Mouse (Mus musculus): ENCODE results near the gene Cxcl16.
"Not testable (repeated sequence)": the region's sequence is repeated elsewhere in the genome, so short reads cannot be mapped to it uniquely, and the experiment has no call there.

Gene Cxcl16

DNA sequence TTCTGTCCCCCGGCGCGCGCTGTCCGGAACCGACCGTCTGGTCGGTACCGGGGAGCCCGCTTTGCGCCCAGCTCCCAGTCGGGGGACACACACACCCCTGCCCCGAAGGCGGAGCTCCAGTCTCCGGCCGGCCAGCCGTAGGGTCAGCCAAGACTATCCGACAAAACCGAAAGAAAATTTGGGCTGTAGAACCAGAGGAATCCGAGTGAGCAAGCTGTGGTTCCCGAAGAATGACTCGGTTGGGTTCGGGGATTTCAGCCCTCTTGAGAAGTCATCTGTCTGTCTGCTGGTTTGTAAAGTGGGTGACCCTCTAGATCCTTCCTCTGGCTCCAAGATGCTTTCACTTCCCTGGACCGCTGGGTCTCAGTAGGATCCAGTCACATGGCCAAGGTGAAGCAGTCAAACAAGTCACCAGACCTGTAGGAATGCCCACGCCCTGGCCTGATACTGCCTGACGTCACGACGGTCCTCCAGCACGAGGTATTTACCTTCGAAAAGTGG is at the start of gene Cxcl16:
Gene Cxcl16 (minus strand): TSS at position 384 of the 501 bp plus-strand sequence.
- no peak for DNase-seq (ENCODE audit: low read depth, low spot score)

DNA sequence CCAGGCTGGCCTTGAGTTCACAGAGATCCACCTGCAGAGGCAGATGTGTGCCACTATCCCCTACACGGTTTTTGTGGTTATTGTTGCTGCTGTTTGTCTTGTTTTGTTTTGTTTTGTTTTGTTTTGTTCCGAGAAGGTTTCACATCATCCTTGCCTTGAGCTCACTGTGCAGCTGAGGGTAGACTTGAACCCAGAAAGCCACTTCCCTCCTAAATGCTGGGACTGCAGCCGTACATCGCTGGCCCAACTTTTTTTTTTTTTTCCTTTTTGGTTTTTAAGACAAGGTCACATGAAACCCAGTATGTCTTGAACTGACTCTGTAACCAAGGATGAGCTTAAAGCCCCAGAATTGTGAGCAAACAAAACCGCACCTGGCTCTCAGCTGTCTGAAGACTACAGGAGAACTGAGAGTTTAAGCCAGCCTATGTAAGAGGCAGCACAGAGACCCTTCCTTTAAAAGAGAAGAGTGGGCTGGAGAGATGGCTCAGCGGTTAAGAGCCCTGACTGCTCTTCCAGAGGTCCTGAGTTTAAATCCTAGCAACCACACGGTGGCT is 47.3 kb upstream of the Cxcl16 start:
- DNase-seq (ENCODE audit: low read depth, low spot score) = no peak

DNA sequence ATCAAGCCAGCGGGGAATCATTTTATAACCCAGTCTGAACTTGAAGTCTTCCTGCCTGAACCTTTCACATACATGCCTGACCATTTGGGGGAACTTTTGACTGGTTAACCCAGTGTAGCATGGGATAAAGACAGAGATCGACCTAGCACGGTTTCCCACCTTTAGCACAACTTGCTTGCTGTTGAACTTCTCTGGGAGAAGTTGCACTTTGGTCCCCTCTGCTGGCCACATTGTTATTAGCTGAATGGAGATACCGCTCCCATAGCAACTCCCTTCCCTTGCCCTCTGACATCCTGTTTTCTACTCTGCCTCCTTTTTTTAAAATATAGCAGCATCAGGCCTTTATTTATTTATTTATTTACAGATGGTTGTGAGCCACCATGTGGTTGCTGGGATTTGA is 46.6 kb upstream of the Cxcl16 start:
- DNase-seq (ENCODE audit: low read depth, low spot score) = no peak

DNA sequence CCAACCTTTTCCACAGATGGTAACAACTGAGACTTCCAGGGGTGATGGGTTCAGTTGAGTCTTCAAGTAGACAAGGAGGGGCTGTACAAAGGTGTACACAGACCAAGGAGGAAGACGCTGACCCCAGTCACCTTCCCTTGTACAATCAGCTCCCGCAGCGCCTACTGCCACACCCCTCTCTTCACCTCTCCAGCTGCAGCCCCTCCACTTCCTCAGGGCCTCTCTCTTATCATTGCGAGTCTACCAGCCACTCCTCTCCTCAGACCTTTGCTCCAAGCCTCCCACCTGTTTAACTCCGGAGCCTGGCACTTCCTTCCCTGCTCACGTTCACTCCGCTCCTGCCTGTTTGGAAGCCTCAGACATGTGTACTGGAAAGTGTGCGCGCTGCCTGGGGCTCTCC is 45.2 kb upstream of the Cxcl16 start, which contains the start of gene Tm4sf5:
Gene Tm4sf5 (plus strand): TSS at position 275 of the 400 bp plus-strand sequence.
- DNase-seq (ENCODE audit: low read depth, low spot score) = no peak

DNA sequence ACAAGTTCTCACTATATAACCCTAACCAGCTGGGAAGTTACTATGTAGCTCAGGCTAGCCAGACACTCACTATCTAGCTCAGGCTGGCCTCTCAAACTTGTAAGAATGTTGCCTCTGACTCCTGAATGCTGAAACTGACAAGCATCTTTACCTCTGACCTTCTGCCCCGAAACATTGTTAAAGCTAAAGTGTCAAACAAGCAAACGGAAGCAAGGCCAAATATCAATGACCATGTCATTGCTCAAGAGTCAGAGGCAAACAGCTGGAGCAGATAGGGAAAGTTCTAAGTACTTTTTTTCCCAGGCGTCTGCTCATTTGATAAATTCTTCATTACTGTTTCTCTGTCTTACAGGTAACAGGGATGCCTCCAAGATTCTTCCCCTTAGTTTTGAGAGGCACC is 42.2 kb upstream of the Cxcl16 start:
- DNase-seq (ENCODE audit: low read depth, low spot score) = no peak

DNA sequence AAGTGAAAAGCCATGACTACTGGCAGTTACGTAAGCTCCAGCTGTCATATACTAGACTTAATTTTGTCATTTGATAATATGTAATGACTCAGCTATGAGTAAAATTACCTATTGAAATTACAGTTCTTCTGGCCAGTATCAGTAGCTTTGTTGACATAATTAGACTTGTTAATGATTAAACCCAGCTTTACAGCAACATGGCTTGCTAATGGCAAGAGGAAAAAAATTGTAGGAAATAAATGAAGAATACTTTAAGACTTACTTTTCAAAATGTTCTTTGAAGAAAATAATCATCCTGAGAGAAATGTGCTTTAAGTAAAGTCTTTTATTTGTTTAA is 40.7 kb upstream of the Cxcl16 start:
- no peak for DNase-seq (ENCODE audit: low read depth, low spot score)

DNA sequence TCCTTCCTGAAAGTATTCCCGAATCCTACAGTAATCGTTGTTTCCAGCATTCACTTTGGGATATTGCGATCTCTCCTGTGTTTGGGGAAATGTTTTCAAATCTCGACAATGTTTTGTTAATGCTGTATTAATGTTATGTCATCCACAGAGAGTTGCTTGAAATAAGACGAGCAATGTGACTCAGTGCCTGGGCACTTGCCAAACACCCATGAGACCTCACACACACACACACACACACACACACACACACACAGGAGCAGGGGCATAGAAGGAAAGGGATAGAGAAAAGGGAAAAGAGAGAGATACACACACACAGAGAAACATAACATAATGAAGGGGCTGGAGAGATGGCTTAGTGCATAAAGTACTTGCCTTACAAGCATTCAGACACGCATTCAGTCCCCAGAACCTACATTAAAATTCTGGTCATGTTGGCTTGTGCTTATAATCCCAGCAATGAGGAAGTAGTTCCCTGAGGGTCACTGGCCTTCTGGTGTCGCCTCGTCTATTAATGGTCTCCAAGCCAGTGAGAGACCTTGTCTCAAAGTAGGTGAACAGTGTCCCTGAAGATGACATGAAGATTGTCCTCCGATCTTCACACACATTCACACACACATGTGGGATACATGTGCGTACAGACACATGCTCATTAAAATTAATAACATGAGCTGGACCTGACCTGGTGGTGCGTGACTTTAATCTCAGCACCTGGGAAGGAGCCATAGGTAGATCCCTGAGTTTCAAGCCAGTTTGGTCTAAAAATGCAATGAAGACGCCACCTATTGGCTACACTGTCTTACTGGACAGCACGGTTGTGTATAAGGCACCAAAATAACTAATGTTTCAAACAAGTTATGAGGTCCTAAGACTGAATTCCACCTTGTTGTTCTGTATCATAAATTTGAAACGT is 40.0 kb upstream of the Cxcl16 start:
- no peak for DNase-seq (ENCODE audit: low read depth, low spot score)

DNA sequence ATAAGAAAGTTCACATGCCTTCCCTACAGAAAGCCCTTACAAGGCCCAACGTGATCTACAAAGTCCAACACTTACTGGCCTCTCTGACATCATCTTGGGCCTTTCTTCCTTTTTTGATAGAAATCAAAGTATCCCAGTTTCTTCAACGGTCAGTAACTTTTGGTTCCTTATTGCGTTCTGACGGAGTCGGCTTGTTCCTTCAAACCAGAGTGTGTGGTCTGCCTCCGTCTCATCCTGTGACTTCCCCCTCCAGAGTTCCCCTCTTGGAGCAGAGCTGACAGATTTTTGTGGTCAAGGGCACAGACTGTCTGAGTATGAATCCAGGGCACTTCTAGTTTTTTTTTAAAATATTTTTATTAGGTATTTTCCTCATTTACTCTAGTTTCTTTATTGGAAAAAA is 29.9 kb upstream of the Cxcl16 start:
- DNase-seq (ENCODE audit: low read depth, low spot score) = peak; percentile 33

DNA sequence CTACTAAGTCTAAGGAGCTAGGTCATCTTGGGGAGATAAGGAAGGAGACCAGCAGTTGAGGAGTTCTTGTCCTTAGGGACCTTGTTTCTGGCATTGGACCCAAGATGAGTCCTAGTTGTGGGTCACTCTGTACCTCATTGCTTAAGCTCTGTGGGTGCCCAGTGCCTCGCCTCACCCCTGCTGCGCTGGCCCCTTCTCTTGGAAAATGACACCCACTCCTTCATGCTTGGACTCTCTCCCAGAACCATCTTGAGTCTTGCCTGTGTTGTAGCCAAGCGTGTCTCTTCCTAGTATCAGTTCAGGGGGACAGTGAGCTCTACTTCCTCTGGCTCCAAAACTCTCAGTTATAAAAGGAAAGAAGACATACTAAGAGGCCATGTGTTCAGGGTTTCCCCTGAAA is 29.4 kb upstream of the Cxcl16 start:
- DNase-seq (ENCODE audit: low read depth, low spot score) = peak; percentile 17

DNA sequence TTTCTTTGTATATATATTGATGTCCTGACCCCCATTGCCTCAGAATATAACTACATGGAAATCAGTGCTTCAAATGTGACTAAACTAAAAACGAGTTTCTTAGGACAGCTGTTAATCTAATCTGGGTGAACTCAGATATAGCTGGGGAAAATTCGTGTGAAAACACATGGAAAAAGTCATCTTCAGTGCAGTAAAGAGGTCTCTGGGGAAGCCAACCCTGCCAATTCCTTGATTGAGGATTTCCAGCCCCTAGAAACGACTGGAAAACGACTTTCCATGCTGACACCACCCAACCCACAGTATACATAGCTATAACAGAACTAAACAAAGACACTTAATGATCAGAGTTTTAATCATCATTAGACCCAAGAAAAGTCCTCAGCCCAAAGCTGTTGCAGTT is 28.0 kb upstream of the Cxcl16 start:
- DNase-seq (ENCODE audit: low read depth, low spot score) = no peak

DNA sequence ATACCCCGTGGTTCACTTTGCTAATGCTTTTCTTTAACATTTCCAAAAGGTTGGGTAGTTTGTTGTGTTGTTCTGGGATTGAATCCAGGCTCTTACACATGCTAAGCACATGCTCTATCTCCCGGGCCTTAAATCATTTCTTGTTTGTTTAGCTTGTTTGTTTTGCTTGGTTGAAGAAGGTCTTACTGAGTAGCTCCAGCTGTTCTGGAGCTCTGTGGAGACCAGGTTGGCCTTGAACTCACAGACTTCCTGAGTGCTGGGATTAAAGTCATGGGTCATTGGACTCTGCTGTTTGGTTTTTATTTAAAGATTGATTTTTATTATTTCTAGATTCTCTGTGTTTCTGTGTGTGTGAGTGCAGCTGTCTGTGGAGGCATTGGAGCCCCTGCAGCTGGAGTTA is 25.7 kb upstream of the Cxcl16 start:
- no peak for DNase-seq (ENCODE audit: low read depth, low spot score)

DNA sequence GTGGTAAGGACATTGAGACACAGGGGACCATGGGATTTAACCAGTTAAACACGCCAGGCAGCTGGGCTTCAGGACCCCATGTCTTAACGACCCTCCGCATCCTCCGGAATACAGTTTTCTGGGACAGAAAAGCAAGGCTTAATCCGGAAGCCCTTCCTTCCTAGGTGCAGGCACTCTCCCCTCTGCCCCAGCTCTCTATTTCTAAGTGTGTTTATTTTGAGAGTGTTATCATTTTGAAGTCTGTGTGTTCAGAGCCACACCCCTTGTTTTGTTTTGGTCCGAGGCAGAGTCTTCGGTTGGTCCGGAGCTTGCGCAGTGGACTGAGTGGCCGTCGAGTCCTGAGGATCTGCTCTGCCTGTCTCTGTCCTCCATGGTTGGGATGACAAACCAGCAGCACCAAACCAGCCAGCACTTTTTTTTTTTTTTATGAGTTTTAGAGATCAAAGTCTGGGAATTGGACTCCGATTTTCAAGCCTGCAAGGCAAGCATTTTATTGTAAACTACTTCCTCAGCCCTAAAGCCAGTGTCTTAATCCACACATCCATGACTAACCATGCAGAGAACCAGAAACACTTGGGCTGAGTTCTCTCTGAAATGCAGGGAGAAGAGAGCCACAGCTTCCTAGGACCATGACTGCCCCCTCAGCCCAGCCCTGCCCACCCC is 15.2 kb upstream of the Cxcl16 start:
- no peak for DNase-seq (ENCODE audit: low read depth, low spot score)

DNA sequence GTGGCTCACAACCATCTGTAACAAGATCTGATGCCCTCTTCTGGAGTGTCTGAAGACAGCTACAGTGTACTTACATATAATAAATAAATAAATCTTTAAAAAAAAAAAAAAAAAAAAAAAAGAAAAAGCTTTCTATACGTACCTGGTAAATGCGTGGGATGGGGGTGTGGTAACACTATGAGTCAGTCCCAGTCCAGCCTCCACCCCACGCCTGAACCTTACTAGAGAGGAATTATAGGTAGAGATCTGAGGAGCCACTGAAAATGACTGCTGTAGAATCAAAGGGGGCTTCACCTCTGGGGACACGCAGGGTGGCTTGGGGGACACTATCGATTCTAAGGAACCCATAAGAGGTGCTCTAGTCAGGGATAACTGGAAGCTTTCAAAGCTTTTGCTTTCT is 13.5 kb upstream of the Cxcl16 start:
- not testable (repeated sequence) for DNase-seq (ENCODE audit: low read depth, low spot score)

DNA sequence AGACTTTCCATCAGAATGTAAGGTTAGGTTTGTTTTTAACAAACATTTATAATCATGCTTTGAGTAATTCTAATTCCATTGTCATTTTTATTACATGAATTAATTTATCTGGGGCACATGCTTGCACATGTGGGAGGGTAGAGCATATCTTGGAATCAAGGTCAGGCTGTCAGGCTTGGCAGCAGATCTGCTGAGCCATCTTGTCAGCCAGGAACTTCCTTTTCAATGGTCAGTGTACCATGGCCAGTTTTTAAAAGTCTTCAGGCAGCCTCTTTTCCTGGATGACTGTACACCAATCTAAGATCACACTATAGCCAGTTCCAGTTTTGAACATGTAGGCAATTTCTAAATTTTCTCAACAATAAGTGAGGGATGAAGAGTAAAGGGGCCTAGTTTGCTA is 12.9 kb upstream of the Cxcl16 start:
- no peak for DNase-seq (ENCODE audit: low read depth, low spot score)

DNA sequence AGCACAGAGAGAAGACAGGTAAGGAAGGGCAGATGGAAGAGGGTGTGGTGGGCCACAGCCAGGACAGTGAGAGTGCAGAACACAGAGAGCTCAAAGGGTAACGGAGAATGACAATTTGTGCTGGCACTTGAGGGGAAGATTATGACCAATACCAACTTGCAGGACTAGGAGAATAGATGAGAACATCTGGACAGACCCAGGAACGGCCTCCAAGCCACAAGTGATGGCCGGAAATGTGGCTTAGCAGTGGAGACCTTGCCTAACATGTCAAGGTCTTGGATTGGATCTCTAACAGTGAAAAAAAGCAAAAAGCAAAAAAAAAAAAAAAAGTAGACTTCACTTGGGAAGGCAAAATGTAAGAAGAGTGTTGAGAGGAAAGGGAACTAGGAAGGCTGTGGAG is 10.0 kb upstream of the Cxcl16 start:
- no peak for DNase-seq (ENCODE audit: low read depth, low spot score)

DNA sequence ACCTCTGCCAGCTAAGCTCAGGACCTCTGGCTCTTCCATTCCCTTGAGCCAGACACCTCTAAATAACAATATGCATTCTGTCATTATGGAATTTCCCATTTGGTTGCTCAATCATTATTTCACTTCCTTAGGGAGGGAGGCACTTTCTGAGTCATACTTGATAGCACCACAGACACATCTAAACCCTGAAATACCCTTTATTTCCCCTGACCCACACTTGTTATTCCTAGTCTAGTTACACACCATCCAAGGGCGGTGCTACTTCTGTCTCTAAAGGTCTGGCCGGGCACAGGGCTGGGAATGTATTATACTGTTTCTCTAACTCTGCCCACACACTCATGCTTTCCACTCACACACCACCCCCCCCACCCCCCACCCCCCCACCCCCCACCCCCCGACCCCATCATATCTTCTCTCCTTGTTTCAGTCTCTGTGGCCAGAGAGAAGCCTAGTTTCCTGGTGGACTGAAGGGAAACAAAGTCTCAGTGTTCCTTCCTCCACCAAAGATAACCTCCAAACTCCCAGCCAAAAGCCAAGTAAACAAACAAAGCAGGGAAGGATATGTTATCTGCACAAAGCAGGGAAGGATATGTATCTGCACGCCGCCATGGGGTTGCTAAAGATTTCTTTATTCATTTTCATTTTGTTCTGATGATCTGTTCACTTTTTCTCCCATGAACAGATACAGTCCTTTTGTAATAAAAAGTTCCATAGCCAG is 8.3 kb upstream of the Cxcl16 start:
- DNase-seq (ENCODE audit: low read depth, low spot score) = no peak

DNA sequence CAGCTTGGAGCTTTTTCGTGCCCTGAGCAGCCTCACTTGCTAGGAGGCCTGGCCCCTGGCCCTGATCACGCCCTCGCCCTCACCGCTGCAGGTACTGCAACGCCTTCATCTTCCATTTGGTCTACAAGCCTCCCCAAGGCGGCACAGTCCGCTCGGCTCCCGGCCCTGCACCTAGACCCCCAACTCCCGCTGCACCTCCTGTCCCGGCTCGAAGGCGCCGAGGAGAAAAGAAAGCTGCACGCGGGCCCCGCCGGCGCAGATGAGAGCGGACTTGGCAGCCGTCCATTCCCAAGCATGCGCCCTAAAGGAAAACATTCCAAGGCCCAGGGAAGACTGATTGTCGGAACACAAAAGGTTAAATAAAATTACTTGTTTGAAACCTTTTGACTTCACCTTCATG is 6.0 kb upstream of the Cxcl16 start:
- DNase-seq (ENCODE audit: low read depth, low spot score) = no peak

DNA sequence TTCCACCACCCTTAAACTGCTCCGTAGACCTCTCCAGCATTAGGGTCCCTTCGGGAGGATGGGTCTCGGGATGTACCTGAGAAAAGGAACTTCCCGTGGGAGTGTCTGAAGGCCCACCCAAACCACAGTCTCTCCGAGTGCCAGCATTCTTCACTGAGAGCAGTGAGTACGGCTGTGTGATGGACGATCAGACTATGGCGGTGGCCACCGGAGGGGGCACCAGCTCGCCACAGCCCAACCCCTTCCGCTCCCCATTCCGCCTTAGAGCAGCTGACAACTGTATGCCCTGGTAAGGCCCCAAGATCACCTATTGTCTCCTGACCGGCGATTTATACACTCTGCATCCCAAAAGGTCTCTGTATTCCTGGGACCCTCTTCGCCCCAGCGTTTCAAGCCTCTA is 5.4 kb upstream of the Cxcl16 start:
- no peak for DNase-seq (ENCODE audit: low read depth, low spot score)

DNA sequence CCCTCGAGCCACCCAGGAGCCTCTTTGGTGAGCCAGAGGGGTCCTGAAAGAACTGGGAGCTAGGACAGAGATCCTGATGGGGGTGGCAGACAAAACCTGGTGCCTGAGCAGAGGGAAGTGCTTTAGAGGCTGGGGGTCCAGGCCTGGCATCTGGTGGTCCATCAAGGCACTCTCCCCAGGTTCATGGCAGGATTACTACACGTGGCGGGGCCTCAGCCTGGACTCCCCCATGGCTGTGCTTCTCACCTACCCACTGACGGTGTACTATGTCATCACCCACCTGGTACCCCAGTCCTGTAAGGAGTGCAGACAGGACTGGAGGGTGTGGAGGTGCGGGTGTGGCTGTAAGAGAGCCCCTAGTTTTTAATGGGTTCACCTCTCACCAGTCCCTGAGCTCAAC is 4.2 kb upstream of the Cxcl16 start:
- no peak for DNase-seq (ENCODE audit: low read depth, low spot score)

DNA sequence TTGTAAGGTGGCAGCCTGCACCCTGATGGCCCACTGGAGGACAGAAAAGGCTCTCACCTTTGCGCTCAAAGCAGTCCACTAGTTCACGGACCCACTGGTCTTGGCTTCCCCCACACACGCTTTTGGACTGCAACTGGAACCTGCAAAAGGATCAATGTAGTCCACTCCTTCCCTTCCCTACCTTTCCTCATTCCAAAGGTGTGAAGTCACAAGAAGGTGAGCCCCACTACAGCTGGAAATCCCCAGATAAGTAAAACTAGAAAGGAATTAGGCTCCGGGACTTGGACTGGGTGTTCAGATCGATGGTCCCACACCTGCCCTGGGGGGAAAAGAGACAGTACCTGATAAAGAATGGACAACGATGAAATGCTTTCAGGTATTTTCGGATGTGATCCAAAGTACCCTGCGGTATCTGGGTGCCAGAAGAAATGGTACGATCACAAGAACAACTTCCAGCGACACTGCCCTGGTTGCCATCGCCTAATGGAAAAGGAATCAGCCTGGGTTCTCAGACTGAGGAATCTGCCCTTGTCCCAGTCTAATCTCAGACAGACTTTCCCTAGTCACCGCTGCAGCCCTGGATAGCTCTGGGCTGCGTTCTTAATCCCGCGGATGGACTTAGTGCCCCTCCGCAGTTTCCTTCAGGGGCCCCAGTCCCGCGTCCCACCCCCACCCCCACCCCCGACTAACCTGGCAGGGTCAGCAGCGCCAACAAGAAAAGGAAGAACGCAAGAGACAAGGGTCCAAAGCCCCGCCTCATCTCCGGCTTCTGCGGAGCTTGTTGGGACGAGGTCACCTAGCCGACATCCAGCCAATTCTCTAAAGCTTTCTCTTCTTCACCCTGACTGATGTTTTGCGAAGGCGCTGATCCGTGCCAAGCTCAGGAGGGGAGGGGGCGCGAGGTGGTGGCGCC is 840 bp downstream of the Cxcl16 start, which contains the start of gene Zmynd15:
Gene Zmynd15 (plus strand): TSS at position 746 of the 913 bp plus-strand sequence.
- DNase-seq (ENCODE audit: low read depth, low spot score) = no peak

Measured in telencephalon, adult 2 months (tissue).